Mouse (Mus musculus) limb, embryonic 11.5 days (tissue): ENCODE data around the gene Cep164. TPM values are rescaled to one million over a fixed set of nuclear protein-coding genes. Genes with fewer than 3 reads are reported as not detected.

ENCODE experiments used
- ATAC-seq: fragments of 200-750 bp; cut with Nextera tagmentation; 2 replicates; pipeline ENCODE4 v1.8.0; 2017; ENCODE audit warnings: low read depth; ENCODE audit not compliant: insufficient number of reproducible peaks, low FRiP score, low TSS enrichment
- DNase-seq: peaks from one replicate; pipeline ENCODE4 v3.0.0-alpha.2; 2015; ENCODE audit warnings: low spot score
- H3K27ac ChIP-seq: fragments of 300-500 bp; sonication (generic); replicated peaks from 2 replicates; pipeline ENCODE4 v1.5.1; 2014; ENCODE audit warnings: low read depth, mild to moderate bottlenecking, low read length
- H3K27me3 ChIP-seq: fragments of 300-500 bp; sonication (generic); 2 replicates; pipeline ENCODE4 v1.6.1; 2014; ENCODE audit warnings: mild to moderate bottlenecking, low read length, mixed read lengths; ENCODE audit not compliant: control insufficient read depth, insufficient read depth
- H3K36me3 ChIP-seq: fragments of 300-500 bp; sonication (generic); 2 replicates; pipeline ENCODE4 v1.6.1; 2014; ENCODE audit warnings: mild to moderate bottlenecking, low read length, moderate library complexity, mixed read lengths; ENCODE audit not compliant: control insufficient read depth, insufficient read depth
- H3K4me1 ChIP-seq: fragments of 300-500 bp; sonication (generic); 2 replicates; pipeline ENCODE4 v1.6.1; 2014; ENCODE audit warnings: low read length, mixed read lengths; ENCODE audit not compliant: control insufficient read depth, insufficient read depth
- H3K4me2 ChIP-seq: fragments of 300-500 bp; sonication (generic); 2 replicates; pipeline ENCODE4 v1.6.1; 2014; ENCODE audit warnings: low read depth, mild to moderate bottlenecking, moderate library complexity; ENCODE audit not compliant: severe bottlenecking
- H3K4me3 ChIP-seq: fragments of 300-500 bp; sonication (generic); 2 replicates; pipeline ENCODE4 v1.5.1; 2014; ENCODE audit warnings: low read depth, low read length
- H3K9ac ChIP-seq: fragments of 300-500 bp; sonication (generic); 2 replicates; pipeline ENCODE4 v1.6.1; 2014; ENCODE audit warnings: mild to moderate bottlenecking, low read length
- H3K9me3 ChIP-seq: fragments of 300-500 bp; sonication (generic); 2 replicates; pipeline ENCODE4 v1.6.1; 2016; ENCODE audit warnings: low read length; ENCODE audit not compliant: control insufficient read depth
- WGBS: fragments of 180-500 bp; shearing (Covaris S2); extraction: QIAGEN DNeasy Blood & Tissue Kit; methylation state at CpG from one replicate; pipeline ENCODE4 v1.1.7; 2014; 5-methylcytosine and 5-hydroxymethylcytosine counted together
- polyA plus RNA-seq: library from polyadenylated mRNA; unstranded; fragments of >200 nt; fragmentation: Nextera tagmentation; extraction: Ambion mirVana; gene quantifications from 2 replicates; pipeline ENCODE4 v1.2.1, GENCODE M21; 2014

Gene Cep164
- polyA plus RNA-seq, 1 experiment from 2014 or later = 21.7 TPM

DNA sequence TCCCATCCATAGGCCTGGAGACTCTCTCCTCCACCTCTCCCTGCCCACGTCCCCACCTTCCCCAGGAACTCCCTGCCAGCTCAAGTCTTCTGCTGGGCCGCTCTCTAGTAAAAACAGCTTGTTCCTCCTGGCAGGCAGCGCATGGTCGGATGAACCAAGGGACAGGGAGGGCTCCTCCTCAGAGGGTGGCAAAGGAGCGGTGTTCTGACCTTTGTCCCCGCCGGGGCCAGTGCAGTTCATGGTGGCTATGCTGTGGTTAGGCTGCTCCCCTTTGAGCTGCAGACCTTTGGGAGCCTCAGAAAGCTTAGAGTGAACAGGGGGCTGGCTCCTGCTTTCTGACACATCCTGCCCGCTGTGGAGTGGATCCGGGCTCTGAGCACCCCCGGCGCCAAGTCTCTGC, 21.6 kb downstream of the Cep164 start:
- Histone ChIP-seq H3K4me3 (no peak overlapping the region), H3K9ac (no peak overlapping the region), H3K4me2 (no peak overlapping the region), H3K36me3 (peaks cover 9% of the 10 kb centered on the region; the same call in 1 of the 2 replicates), H3K4me1 (no peaks in the 10 kb centered on the region), H3K9me3 (no peaks in the 10 kb centered on the region), H3K27ac (no peak overlapping the region), H3K27me3 (no peaks in the 10 kb centered on the region)
- WGBS = 94% methylated on average over 11 of the region's 11 CpGs
- DNase-seq = no peak
- no peak for ATAC-seq

DNA sequence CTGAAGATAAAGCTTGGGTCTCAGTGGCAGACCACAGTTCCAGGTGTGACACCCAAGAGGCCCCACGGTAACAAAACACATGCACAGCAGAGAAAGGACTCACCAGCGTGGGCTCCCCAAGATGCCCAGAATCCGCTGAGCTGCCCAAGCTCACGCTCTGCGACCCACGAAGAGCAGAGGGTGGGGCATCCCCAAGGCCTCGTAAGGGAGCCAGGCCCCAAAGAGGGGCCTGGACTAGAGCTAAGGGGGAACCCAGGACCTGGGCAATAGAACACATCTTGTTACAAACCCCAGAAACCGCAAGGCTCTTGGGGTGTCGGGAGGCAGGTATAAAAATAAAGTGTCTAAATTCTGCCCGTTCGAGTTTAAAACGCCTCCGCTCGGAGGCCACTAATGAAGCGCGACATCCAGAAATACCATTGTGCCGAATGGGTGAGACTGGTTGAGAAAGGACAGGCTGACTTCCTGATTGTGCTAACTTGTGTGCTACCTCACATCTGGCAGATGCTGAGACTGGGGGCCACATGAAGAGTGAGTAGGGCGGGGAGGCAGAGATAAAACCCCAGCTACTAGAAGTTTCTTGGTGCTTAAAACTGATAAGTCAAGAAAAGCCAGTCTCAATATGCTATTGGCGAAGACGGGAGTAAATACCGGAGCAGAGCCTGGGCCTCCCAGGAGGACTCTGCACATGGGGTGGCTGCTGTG, 25.3 kb downstream of the Cep164 start:
- Histone ChIP-seq H3K4me3 (no peak overlapping the region), H3K27ac (no peak overlapping the region), H3K36me3 (peaks cover 9% of the 10 kb centered on the region; the same call in 1 of the 2 replicates), H3K9ac (no peak overlapping the region), H3K27me3 (no peaks in the 10 kb centered on the region), H3K9me3 (no peaks in the 10 kb centered on the region), H3K4me1 (peaks cover 11% of the 10 kb centered on the region), H3K4me2 (no peak overlapping the region)
- WGBS = 91% methylated on average over 21 of the region's 21 CpGs
- DNase-seq = no peak
- no peak for ATAC-seq

DNA sequence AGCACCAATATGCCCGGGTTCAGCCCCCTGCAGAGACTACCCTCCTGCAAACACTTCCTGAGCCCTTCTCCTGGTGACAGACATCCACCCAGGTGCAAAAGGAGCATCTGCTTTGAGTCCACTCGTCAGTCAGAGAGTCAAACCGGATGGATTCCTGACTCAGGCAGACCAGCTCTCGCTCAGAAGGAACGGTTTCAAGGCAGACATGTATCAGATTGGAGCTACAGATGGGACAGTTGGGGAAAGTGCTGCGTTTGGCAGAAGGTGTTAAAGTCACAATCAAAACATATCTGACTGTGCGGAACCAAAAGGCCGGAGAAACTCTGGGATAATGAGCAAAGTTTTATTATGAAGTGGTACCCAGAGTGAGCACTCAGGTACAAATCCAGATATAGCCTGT, 29.1 kb downstream of the Cep164 start:
- Histone ChIP-seq H3K4me1 (peaks cover 12% of the 10 kb centered on the region), H3K36me3 (no peaks in the 10 kb centered on the region)

DNA sequence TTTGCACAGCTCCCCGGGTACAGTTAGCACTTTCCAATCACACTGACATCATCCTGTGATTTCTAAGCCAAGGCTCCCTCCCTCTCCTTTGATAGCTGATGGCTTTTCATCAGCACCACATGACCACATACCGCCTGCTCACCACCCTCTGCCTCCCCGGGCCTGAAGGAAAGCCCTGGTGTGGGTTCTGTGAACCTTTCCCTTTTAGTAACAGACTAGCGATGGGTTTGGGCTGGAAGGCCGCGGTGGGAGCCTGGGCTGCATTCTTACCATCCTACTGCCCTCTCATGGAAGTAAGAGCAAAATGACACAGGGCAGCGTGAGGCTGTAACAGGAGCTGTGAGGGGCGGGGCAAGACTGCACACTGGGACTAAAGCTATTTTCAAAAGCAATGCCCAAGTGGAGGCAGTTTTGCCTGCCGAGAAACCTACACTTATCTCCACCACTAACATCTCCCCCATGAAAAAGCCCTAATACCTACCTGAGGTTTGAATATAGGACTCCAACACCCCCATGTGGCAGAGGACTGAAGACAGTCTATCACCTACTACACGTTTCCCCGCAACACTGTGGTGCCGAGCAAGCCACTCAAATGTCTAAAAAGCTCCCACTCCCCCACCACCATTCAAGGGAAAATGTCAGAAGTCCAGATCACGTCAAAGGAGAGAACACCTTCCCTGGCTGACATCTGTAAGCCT, 29.9 kb downstream of the Cep164 start:
- peak overlapping the region; percentile 33; the same call in 1 of the 2 replicates for H3K4me2 ChIP-seq

More for the DNA sequence above, 29.1 kb downstream of the Cep164 start:
- H3K27ac ChIP-seq = peak overlapping the region; percentile 9
- ATAC-seq (no peak), DNase-seq (no peak)
- no peak overlapping the region for H3K9ac ChIP-seq
- no peak overlapping the region for H3K4me3 ChIP-seq
- H3K9me3 ChIP-seq = no peaks in the 10 kb centered on the region
- H3K27me3 ChIP-seq = no peaks in the 10 kb centered on the region
- no peak overlapping the region for H3K4me2 ChIP-seq
- 72% methylated on average over 8 of the region's 8 CpGs for WGBS

DNA sequence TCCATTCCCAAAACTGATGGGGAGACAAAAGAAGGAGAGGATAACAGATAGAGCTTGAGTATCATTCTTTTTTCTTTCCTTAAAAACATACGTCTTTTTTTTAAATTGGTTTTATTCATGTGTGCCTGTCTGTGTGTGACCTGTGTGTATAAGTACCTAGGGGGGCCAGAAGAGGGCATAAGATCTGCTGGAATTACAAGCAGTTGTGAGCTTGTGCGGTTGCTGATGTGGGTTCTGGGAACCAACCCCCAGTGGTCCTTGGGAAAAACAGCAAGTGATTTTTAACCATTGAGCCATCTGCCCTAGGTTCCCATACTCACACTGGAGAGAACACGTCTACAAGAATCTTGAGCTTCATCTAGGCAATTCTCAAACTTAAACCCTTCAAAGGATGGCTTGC, 31.2 kb downstream of the Cep164 start:
- 89% methylated on average over 3 of the region's 3 CpGs for WGBS
- peaks cover 12% of the 10 kb centered on the region for H3K4me1 ChIP-seq
- H3K27ac ChIP-seq = no peak overlapping the region
- no peak for DNase-seq
- H3K9ac ChIP-seq = no peak overlapping the region
- H3K4me3 ChIP-seq = no peak overlapping the region
- H3K27me3 ChIP-seq = no peaks in the 10 kb centered on the region
- ATAC-seq = no peak
- no peak overlapping the region for H3K4me2 ChIP-seq
- H3K9me3 ChIP-seq = no peaks in the 10 kb centered on the region
- H3K36me3 ChIP-seq = no peaks in the 10 kb centered on the region

More for the DNA sequence above, 29.9 kb downstream of the Cep164 start:
- peak overlapping the region; percentile 9 for H3K27ac ChIP-seq
- H3K27me3 ChIP-seq = no peaks in the 10 kb centered on the region
- H3K36me3 ChIP-seq = no peaks in the 10 kb centered on the region
- H3K4me1 ChIP-seq = peaks cover 12% of the 10 kb centered on the region
- 15% methylated on average over 13 of the region's 13 CpGs for WGBS
- DNase-seq (peak; percentile 81), ATAC-seq (peak; percentile 62; the same call in 1 of the 2 replicates)
- no peaks in the 10 kb centered on the region for H3K9me3 ChIP-seq
- H3K9ac ChIP-seq = no peak overlapping the region
- H3K4me3 ChIP-seq = no peak overlapping the region

DNA sequence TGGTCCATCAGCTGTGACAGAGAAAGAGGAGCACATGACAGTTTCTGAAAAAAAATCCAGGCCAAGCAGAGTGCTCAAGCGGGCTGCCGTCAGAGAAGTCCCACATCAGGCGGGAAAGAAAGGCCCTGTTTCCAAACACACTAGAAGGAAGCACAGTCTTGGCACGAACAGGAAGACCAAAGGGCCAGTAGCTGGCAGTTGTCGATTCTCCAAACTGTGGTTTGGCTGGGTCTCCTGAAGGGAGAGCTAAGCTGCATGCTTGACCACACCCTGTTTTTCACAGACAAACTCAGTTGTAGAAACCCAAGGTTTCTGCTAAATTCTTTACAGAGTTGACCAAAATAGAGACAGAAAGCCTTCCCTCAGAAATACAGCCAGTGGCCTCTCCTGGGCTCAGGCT, 32.8 kb downstream of the Cep164 start:
- Histone ChIP-seq H3K36me3 (no peaks in the 10 kb centered on the region; the same call in none of the 2 replicates), H3K4me3 (no peak overlapping the region), H3K4me1 (peaks cover 12% of the 10 kb centered on the region), H3K4me2 (no peak overlapping the region), H3K27ac (no peak overlapping the region), H3K9ac (no peak overlapping the region), H3K9me3 (no peaks in the 10 kb centered on the region), H3K27me3 (no peaks in the 10 kb centered on the region)
- WGBS = 87% methylated on average over 5 of the region's 5 CpGs
- no peak for DNase-seq
- ATAC-seq = no peak

DNA sequence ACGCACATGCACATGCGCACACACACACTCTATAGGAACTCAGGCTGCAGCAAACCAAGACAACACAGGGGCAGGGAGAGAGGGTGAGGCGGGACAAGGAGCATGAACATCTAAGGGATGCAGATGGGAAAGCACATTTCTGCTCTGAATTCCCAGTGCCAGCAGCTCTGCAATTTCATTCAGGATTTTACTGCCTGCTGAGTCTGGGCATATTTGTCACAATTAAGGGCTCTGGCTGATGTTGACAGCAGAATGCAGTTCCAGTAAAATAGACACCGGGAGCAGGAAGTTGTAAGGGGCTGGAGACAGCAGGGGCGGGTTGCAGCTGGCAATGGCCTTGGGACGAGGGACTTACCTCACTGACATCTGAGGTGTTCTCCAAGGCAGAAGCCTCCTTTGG, 34.8 kb downstream of the Cep164 start:
- ATAC-seq (no peak), DNase-seq (no peak)

DNA sequence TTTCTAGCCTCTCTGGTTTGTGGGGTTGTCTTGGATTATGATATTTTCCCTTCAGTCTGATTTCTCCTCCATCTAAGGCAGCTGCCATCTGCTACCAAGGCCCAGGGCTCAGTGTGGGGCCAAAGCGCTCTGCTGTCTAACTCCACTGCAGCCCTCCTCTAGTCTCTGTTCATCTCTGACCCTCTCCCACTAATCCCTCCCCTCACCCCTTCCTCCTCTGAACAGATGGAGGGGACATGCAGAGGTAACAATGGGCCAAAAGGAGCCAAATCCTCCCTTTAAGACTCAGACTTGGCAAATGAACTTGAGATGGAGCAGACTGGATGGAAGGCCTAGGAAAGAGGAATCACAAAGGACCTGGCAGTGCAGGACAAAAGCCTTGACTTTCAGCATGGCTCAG, 36.3 kb downstream of the Cep164 start:
- no peak for ATAC-seq
- Histone ChIP-seq H3K36me3 (no peaks in the 10 kb centered on the region; the same call in none of the 2 replicates), H3K4me2 (no peak overlapping the region)

More for the DNA sequence above, 34.8 kb downstream of the Cep164 start:
- Histone ChIP-seq H3K4me2 (no peak overlapping the region), H3K9ac (no peak overlapping the region), H3K27ac (no peak overlapping the region), H3K36me3 (no peaks in the 10 kb centered on the region; the same call in none of the 2 replicates), H3K9me3 (no peaks in the 10 kb centered on the region), H3K4me3 (no peak overlapping the region), H3K4me1 (peaks cover 4% of the 10 kb centered on the region), H3K27me3 (no peaks in the 10 kb centered on the region)
- 84% methylated on average over 6 of the region's 6 CpGs for WGBS

More for the DNA sequence above, 36.3 kb downstream of the Cep164 start:
- no peak for DNase-seq
- Histone ChIP-seq H3K4me1 (no peaks in the 10 kb centered on the region), H3K9ac (no peak overlapping the region), H3K4me3 (no peak overlapping the region), H3K27me3 (no peaks in the 10 kb centered on the region), H3K9me3 (no peaks in the 10 kb centered on the region), H3K27ac (no peak overlapping the region)
- 71% methylated on average over 1 of the region's 1 CpGs for WGBS
